Mouse (Mus musculus) liver, embryonic 12.5 days (tissue): ENCODE data around the gene Dnase2b. TPM values are rescaled to one million over a fixed set of nuclear protein-coding genes. Genes with fewer than 3 reads are reported as not detected.

ENCODE experiments used
- ATAC-seq: fragments of 200-750 bp; cut with Nextera tagmentation; 2 replicates; pipeline ENCODE4 v1.8.0; 2017; ENCODE audit warnings: moderate number of reproducible peaks, mild to moderate bottlenecking, moderate library complexity
- H3K27ac ChIP-seq: fragments of 300-500 bp; sonication (generic); 2 replicates; pipeline ENCODE4 v1.5.1; 2016; ENCODE audit warnings: mild to moderate bottlenecking
- H3K27me3 ChIP-seq: fragments of 300-500 bp; sonication (generic); replicated peaks from 2 replicates; pipeline ENCODE4 v1.6.1; 2016; ENCODE audit warnings: mild to moderate bottlenecking, moderate library complexity
- H3K36me3 ChIP-seq: fragments of 300-500 bp; sonication (generic); 2 replicates; pipeline ENCODE4 v1.6.1; 2016; ENCODE audit warnings: mild to moderate bottlenecking, moderate library complexity
- H3K4me1 ChIP-seq: fragments of 300-500 bp; sonication (generic); 2 replicates; pipeline ENCODE4 v1.6.1; 2016
- H3K4me2 ChIP-seq: fragments of 300-500 bp; sonication (generic); 2 replicates; pipeline ENCODE4 v1.6.1; 2016; ENCODE audit warnings: mild to moderate bottlenecking, moderate library complexity
- H3K4me3 ChIP-seq: fragments of 300-500 bp; sonication (generic); 2 replicates; pipeline ENCODE4 v1.5.1; 2016; ENCODE audit warnings: mild to moderate bottlenecking, moderate library complexity
- H3K9ac ChIP-seq: fragments of 300-500 bp; sonication (generic); 2 replicates; pipeline ENCODE4 v1.6.1; 2016; ENCODE audit warnings: mild to moderate bottlenecking, moderate library complexity
- H3K9me3 ChIP-seq: fragments of 300-500 bp; sonication (generic); replicated peaks from 2 replicates; pipeline ENCODE4 v1.6.1; 2016; ENCODE audit warnings: mild to moderate bottlenecking, moderate library complexity
- WGBS: fragments of 180-500 bp; shearing (Covaris S2); methylation state at CpG from one replicate; pipeline ENCODE4 v1.1.7; 2016; ENCODE audit not compliant: insufficient replicate concordance; 5-methylcytosine and 5-hydroxymethylcytosine counted together
- polyA plus RNA-seq: library from polyadenylated mRNA; unstranded; fragments of >200 nt; fragmentation: Nextera tagmentation; extraction: Ambion mirVana; gene quantifications from 2 replicates; pipeline ENCODE4 v1.2.1, GENCODE M21; 2016

The Dnase2b gene
- polyA plus RNA-seq, 1 experiment from 2014 or later = 0.23 TPM

DNA sequence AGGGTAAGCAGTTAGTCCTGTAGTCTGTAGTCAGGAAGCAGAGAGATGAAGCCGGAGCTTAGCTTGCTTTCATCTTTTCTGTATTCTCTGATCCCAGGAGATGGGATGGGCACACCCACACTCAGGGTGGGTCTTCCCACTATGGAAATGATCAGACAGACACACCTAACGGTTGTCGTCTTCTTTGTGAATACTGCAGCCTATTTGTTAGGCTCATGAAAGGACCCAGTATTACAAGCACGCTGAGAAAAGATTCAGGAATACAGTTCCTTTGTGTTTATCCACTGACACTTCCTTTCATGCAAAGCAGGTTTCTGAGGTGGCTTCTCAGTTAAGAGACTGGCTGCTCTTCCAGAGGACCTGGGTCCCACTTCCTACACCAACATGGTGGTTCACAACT is 4.1 kb downstream of the Dnase2b start:
- no peaks in the 10 kb centered on the region for H3K36me3 ChIP-seq
- H3K27ac ChIP-seq = no peak overlapping the region
- ATAC-seq = no peak
- H3K9ac ChIP-seq = no peak overlapping the region
- peaks cover 6% of the 10 kb centered on the region for H3K4me1 ChIP-seq
- no peaks in the 10 kb centered on the region for H3K9me3 ChIP-seq
- no peak overlapping the region for H3K4me2 ChIP-seq
- WGBS = 75% methylated on average over 4 of the region's 4 CpGs
- no peak overlapping the region for H3K4me3 ChIP-seq
- H3K27me3 ChIP-seq = no peaks in the 10 kb centered on the region

GRCm38 (mm10) chr3:146610322-146610721 is 5.1 kb downstream of the Dnase2b start:
- Histone ChIP-seq H3K4me2 (no peak overlapping the region), H3K9ac (no peak overlapping the region), H3K27me3 (no peaks in the 10 kb centered on the region), H3K9me3 (no peaks in the 10 kb centered on the region), H3K36me3 (no peaks in the 10 kb centered on the region), H3K27ac (no peak overlapping the region), H3K4me1 (peaks cover 2% of the 10 kb centered on the region), H3K4me3 (no peak overlapping the region)
- WGBS = 74% methylated on average over 10 of the region's 10 CpGs
- ATAC-seq = no peak

GRCm38 (mm10) chr3:146607368-146607767 is 8.0 kb downstream of the Dnase2b start:
- no peaks in the 10 kb centered on the region for H3K4me1 ChIP-seq
- no peak overlapping the region for H3K27ac ChIP-seq
- no peak overlapping the region for H3K9ac ChIP-seq
- H3K4me2 ChIP-seq = no peak overlapping the region
- H3K9me3 ChIP-seq = no peaks in the 10 kb centered on the region
- H3K36me3 ChIP-seq = no peaks in the 10 kb centered on the region
- 49% methylated on average over 1 of the region's 1 CpGs for WGBS
- H3K4me3 ChIP-seq = no peak overlapping the region
- H3K27me3 ChIP-seq = no peaks in the 10 kb centered on the region
- ATAC-seq = no peak

GRCm38 (mm10) chr3:146604647-146605046 is 10.7 kb downstream of the Dnase2b start:
- whole genome bisulfite sequencing = 56% methylated on average over 9 of the region's 9 CpGs
- H3K4me3 ChIP-seq = no peak overlapping the region
- no peaks in the 10 kb centered on the region for H3K27me3 ChIP-seq
- H3K27ac ChIP-seq = no peak overlapping the region
- H3K9me3 ChIP-seq = no peaks in the 10 kb centered on the region
- no peak for ATAC-seq
- no peak overlapping the region for H3K9ac ChIP-seq
- peaks cover 14% of the 10 kb centered on the region for H3K4me1 ChIP-seq
- no peak overlapping the region for H3K4me2 ChIP-seq
- H3K36me3 ChIP-seq = no peaks in the 10 kb centered on the region

GRCm38 (mm10) chr3:146602531-146602930 is 12.9 kb downstream of the Dnase2b start:
- peaks cover 14% of the 10 kb centered on the region for H3K4me1 ChIP-seq
- H3K4me2 ChIP-seq = no peak overlapping the region
- H3K4me3 ChIP-seq = no peak overlapping the region
- no peak for ATAC-seq
- H3K9ac ChIP-seq = no peak overlapping the region
- no peak overlapping the region for H3K27ac ChIP-seq
- no peaks in the 10 kb centered on the region for H3K9me3 ChIP-seq
- H3K27me3 ChIP-seq = no peaks in the 10 kb centered on the region
- WGBS = 76% methylated on average over 3 of the region's 3 CpGs
- no peaks in the 10 kb centered on the region for H3K36me3 ChIP-seq

DNA sequence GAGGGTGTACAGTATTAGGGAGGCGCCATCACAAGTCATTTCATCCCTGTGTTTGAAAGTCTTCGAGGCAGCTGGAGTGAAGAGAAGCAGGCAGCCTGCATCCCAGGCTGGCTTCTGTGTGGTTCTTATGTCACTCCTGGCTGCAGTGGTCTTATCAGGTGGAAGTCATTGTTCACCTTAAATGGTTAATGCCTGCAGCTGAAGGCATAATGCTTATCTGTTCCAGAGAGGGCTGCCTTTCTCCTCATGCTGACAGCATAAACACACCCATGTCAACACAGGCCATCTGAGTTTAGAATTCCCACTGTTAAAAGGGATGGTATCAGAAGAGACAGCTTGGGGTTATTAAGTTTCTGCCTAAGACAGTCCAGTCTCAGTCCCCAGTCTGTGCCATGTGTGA is 14.2 kb downstream of the Dnase2b start:
- no peak overlapping the region for H3K27ac ChIP-seq
- H3K4me1 ChIP-seq = peaks cover 14% of the 10 kb centered on the region

GRCm38 (mm10) chr3:146599198-146599900 is 16.0 kb downstream of the Dnase2b start:
- Histone ChIP-seq H3K27ac (no peak overlapping the region), H3K4me1 (peaks cover 14% of the 10 kb centered on the region), H3K36me3 (no peaks in the 10 kb centered on the region), H3K4me2 (no peak overlapping the region), H3K9me3 (no peaks in the 10 kb centered on the region), H3K4me3 (no peak overlapping the region), H3K27me3 (no peaks in the 10 kb centered on the region), H3K9ac (no peak overlapping the region)
- WGBS = 74% methylated on average over 6 of the region's 6 CpGs
- ATAC-seq = no peak

More for the DNA sequence above, 14.2 kb downstream of the Dnase2b start:
- Histone ChIP-seq H3K4me2 (no peak overlapping the region), H3K9ac (no peak overlapping the region), H3K27me3 (no peaks in the 10 kb centered on the region), H3K9me3 (no peaks in the 10 kb centered on the region), H3K4me3 (no peak overlapping the region), H3K36me3 (no peaks in the 10 kb centered on the region)
- peak; percentile 85 for ATAC-seq
- WGBS = 55% methylated on average over 2 of the region's 2 CpGs

DNA sequence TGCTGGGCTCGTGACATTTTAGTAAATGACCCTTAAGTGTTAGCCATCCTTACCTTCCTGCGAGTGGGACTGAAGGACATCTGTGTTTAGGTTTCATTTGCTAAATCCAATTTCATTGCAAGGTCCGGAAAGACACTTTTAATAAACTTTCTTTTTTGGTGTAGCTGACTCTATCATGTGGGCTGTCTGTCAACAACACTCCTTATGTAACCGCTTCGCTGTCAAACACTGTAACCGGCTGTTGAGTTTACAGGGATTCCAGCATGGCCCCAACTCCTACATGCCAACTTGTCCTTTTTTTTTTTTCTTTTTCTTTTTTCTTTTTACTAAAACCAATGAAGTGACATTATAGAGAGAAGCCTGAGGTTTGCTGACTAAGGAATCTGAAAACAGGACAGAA is 17.0 kb downstream of the Dnase2b start:
- Histone ChIP-seq H3K4me2 (no peak overlapping the region), H3K4me3 (no peak overlapping the region), H3K4me1 (peaks cover 14% of the 10 kb centered on the region), H3K36me3 (no peaks in the 10 kb centered on the region), H3K27me3 (no peaks in the 10 kb centered on the region), H3K27ac (no peak overlapping the region), H3K9ac (no peak overlapping the region), H3K9me3 (no peaks in the 10 kb centered on the region)
- ATAC-seq = no peak
- 74% methylated on average over 6 of the region's 6 CpGs for WGBS

GRCm38 (mm10) chr3:146596864-146597263 is 18.5 kb downstream of the Dnase2b start:
- ATAC-seq = no peak
- Histone ChIP-seq H3K36me3 (no peaks in the 10 kb centered on the region), H3K4me3 (no peak overlapping the region), H3K9me3 (no peaks in the 10 kb centered on the region), H3K4me2 (no peak overlapping the region), H3K9ac (no peak overlapping the region), H3K27ac (no peak overlapping the region), H3K4me1 (peaks cover 12% of the 10 kb centered on the region), H3K27me3 (no peaks in the 10 kb centered on the region)
- 71% methylated on average over 7 of the region's 7 CpGs for WGBS

GRCm38 (mm10) chr3:146596387-146596786 is 19.0 kb downstream of the Dnase2b start:
- no peaks in the 10 kb centered on the region for H3K36me3 ChIP-seq
- WGBS = 72% methylated on average over 8 of the region's 8 CpGs
- no peak overlapping the region for H3K9ac ChIP-seq
- no peaks in the 10 kb centered on the region for H3K27me3 ChIP-seq
- H3K9me3 ChIP-seq = no peaks in the 10 kb centered on the region
- H3K4me3 ChIP-seq = no peak overlapping the region
- peaks cover 7% of the 10 kb centered on the region for H3K4me1 ChIP-seq
- no peak overlapping the region for H3K27ac ChIP-seq
- no peak for ATAC-seq
- no peak overlapping the region for H3K4me2 ChIP-seq

GRCm38 (mm10) chr3:146595440-146595839 is 20.0 kb downstream of the Dnase2b start:
- 72% methylated on average over 6 of the region's 6 CpGs for WGBS
- H3K4me3 ChIP-seq = no peak overlapping the region
- ATAC-seq = no peak
- H3K4me2 ChIP-seq = no peak overlapping the region
- H3K4me1 ChIP-seq = no peaks in the 10 kb centered on the region
- no peaks in the 10 kb centered on the region for H3K9me3 ChIP-seq
- no peaks in the 10 kb centered on the region for H3K36me3 ChIP-seq
- no peaks in the 10 kb centered on the region for H3K27me3 ChIP-seq
- H3K9ac ChIP-seq = no peak overlapping the region
- no peak overlapping the region for H3K27ac ChIP-seq

DNA sequence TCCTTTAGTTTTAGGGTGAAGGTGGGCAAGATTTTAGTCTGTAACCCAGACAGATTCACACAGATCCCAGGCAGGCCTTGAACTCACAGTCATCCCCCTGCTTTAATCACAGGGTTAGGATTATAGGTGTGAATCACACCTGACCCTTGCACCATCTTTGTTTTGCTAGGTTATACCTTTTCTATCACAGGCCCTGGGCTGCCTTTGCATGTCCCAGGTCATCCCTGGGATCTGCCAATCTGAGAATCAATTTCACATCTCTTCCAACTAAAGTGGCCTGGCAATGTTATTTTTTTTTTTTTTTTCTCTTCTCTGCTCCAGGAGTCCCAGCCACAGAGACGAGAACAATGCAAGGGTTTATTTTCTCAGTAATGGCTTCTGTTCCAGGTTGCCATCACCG is 23.8 kb downstream of the Dnase2b start:
- no peak overlapping the region for H3K9ac ChIP-seq
- 60% methylated on average over 2 of the region's 2 CpGs for WGBS
- H3K27me3 ChIP-seq = no peaks in the 10 kb centered on the region
- no peaks in the 10 kb centered on the region for H3K4me1 ChIP-seq
- no peak overlapping the region for H3K4me2 ChIP-seq
- peak overlapping the region; percentile 22; the same call in 1 of the 2 replicates for H3K27ac ChIP-seq
- no peaks in the 10 kb centered on the region for H3K9me3 ChIP-seq
- H3K4me3 ChIP-seq = no peak overlapping the region
- ATAC-seq = no peak
- H3K36me3 ChIP-seq = no peaks in the 10 kb centered on the region

- H3K36me3 ChIP-seq = no peaks in the 10 kb centered on the region
- H3K4me3 ChIP-seq = no peak overlapping the region
- H3K9me3 ChIP-seq = no peaks in the 10 kb centered on the region
- ATAC-seq = peak; percentile 66
- no peaks in the 10 kb centered on the region for H3K4me1 ChIP-seq
- H3K27me3 ChIP-seq = no peaks in the 10 kb centered on the region
- H3K9ac ChIP-seq = no peak overlapping the region
- no peak overlapping the region for H3K4me2 ChIP-seq
- WGBS = 71% methylated on average over 7 of the region's 7 CpGs
- peak overlapping the region; percentile 22; the same call in 1 of the 2 replicates for H3K27ac ChIP-seq
Observed at GRCm38 (mm10) chr3:146591159-146591558, 24.2 kb downstream of the Dnase2b start.
